Mouse (Mus musculus): ENCODE data around the gene Dusp9.

- TF ChIP-seq CTCF (IDR thresholded peaks at IDR 0.05; ENCODE audit: low read depth): no peak
- no peak for TF ChIP-seq EP300 (IDR thresholded peaks at IDR 0.05; ENCODE audit: low read depth)
These were observed 3.8 kb upstream of the Dusp9 start for GRCm38 (mm10) chrX:73635425-73635824.
